Mouse (Mus musculus) lung, postnatal 10 days (tissue): ENCODE measurements at regions not wholly inside any gene's neighbourhood (a gene's known extent, or its start where the extent isn't known, plus 50 kb on each side); places are given as distances from the start of the nearest gene placed in this dataset.

Experiments
- DNase-seq: peaks from one replicate; pipeline ENCODE4 v3.0.0; 2021

- DNase-seq, result no peak
Observed at GRCm38 (mm10) chr1:194026958-194027692, 590.9 kb upstream of the Plxna2 start.

GRCm38 (mm10) chr1:194026213-194026612, 591.8 kb upstream of the Plxna2 start:
- no peak for DNase-seq

GRCm38 (mm10) chr1:194019282-194019681, 598.7 kb upstream of the Plxna2 start:
- DNase-seq, result no peak

GRCm38 (mm10) chr1:193992226-193992625, 622.1 kb upstream of the Camk1g start:
- DNase-seq, result peak; percentile 57

- DNase-seq, result peak; percentile 14
Observed at GRCm38 (mm10) chr1:193989956-193990675, 620.0 kb upstream of the Camk1g start.

GRCm38 (mm10) chr1:193988970-193989904, 619.1 kb upstream of the Camk1g start:
- peak; percentile 23 for DNase-seq

GRCm38 (mm10) chr1:193980571-193980970, 610.5 kb upstream of the Camk1g start:
- DNase-seq, result no peak

- DNase-seq, result no peak
Observed at GRCm38 (mm10) chr1:193971537-193971936, 601.4 kb upstream of the Camk1g start.

GRCm38 (mm10) chr1:193969264-193969908, 599.3 kb upstream of the Camk1g start:
- DNase-seq, result no peak

- DNase-seq, result peak; percentile 8
Observed at GRCm38 (mm10) chr1:193967957-193968926, 598.1 kb upstream of the Camk1g start.

GRCm38 (mm10) chr1:193966652-193967555, 596.8 kb upstream of the Camk1g start:
- no peak for DNase-seq

GRCm38 (mm10) chr1:193965278-193965677, 595.2 kb upstream of the Camk1g start:
- no peak for DNase-seq

GRCm38 (mm10) chr1:193951936-193952335, 581.8 kb upstream of the Camk1g start:
- DNase-seq, result no peak

- no peak for DNase-seq
Observed at GRCm38 (mm10) chr1:193949817-193950216, 579.7 kb upstream of the Camk1g start.

- no peak for DNase-seq
Observed at GRCm38 (mm10) chr1:193946953-193947586, 577.0 kb upstream of the Camk1g start.

- DNase-seq, result no peak
Observed at GRCm38 (mm10) chr1:193935969-193936368, 565.9 kb upstream of the Camk1g start.

GRCm38 (mm10) chr1:193934308-193934707, 564.2 kb upstream of the Camk1g start:
- DNase-seq, result no peak

GRCm38 (mm10) chr1:193931131-193931729, 561.1 kb upstream of the Camk1g start:
- no peak for DNase-seq

- DNase-seq, result no peak
Observed at GRCm38 (mm10) chr1:193928607-193929006, 558.5 kb upstream of the Camk1g start.
